Mouse (Mus musculus): ENCODE results near the gene Atm. TPM values are rescaled to one million over a fixed set of nuclear protein-coding genes. Genes with fewer than 3 reads are reported as not detected.

Atm gene
- total and polyA plus RNA-seq, 3 experiments, result 1.2 to 10.2 (median 8.3) TPM

GRCm38 (mm10) chr9:53485886-53486285, 50.7 kb downstream of the Atm start:
- Histone ChIP-seq H3K4me1 (ENCODE audit: control insufficient read depth, insufficient read depth, low read length) (no peaks in the 10 kb centered on the region), H3K79me2 (replicated peaks; ENCODE audit: control insufficient read depth, insufficient read depth, low read length) (no peaks in the 10 kb centered on the region), H3K27ac (no peak overlapping the region), H3K9ac (ENCODE audit: low read depth, low read length) (no peak overlapping the region), H3K36me3 (ENCODE audit: control insufficient read depth, insufficient read depth, low read length) (no peaks in the 10 kb centered on the region), H3K4me3 (no peak overlapping the region), H3K27me3 (ENCODE audit: control insufficient read depth, insufficient read depth, low read length) (no peaks in the 10 kb centered on the region)
- TF ChIP-seq EP300 (IDR thresholded peaks at IDR 0.05; ENCODE audit: insufficient read depth, low read depth, low read length), result no peak
- TF ChIP-seq POLR2A (IDR thresholded peaks at IDR 0.05; ENCODE audit: insufficient read depth, low read depth, low read length), result no peak
- TF ChIP-seq CTCF (IDR thresholded peaks at IDR 0.05), result no peak
- DNase-seq, result no peak
- intact Hi-C loops (cut with DNase I), result no loop called here

GRCm38 (mm10) chr9:53472806-53473518, 63.6 kb downstream of the Atm start:
- H3K79me2 ChIP-seq (replicated peaks; ENCODE audit: control insufficient read depth, insufficient read depth, low read length), result no peaks in the 10 kb centered on the region
- DNase-seq, result no peak
- no peaks in the 10 kb centered on the region for H3K4me1 ChIP-seq (ENCODE audit: control insufficient read depth, insufficient read depth, low read length)
- no peak overlapping the region for H3K4me3 ChIP-seq
- H3K36me3 ChIP-seq (ENCODE audit: control insufficient read depth, insufficient read depth, low read length), result no peaks in the 10 kb centered on the region
- no peak overlapping the region for H3K9ac ChIP-seq (ENCODE audit: low read depth, low read length)
- TF ChIP-seq CTCF (IDR thresholded peaks at IDR 0.05) (no peak), POLR2A (IDR thresholded peaks at IDR 0.05; ENCODE audit: insufficient read depth, low read depth, low read length) (no peak), EP300 (IDR thresholded peaks at IDR 0.05; ENCODE audit: insufficient read depth, low read depth, low read length) (no peak)
- WGBS, result 56% methylated on average over 9 of the region's 9 CpGs
- intact Hi-C loops (cut with DNase I), result no loop called here
- no peaks in the 10 kb centered on the region for H3K27me3 ChIP-seq (ENCODE audit: control insufficient read depth, insufficient read depth, low read length)
- no peak overlapping the region for H3K27ac ChIP-seq

GRCm38 (mm10) chr9:53452038-53452437, 84.5 kb downstream of the Atm start:
- TF ChIP-seq CTCF (IDR thresholded peaks at IDR 0.05) (no peak), EP300 (IDR thresholded peaks at IDR 0.05; ENCODE audit: insufficient read depth, low read depth, low read length) (no peak), POLR2A (IDR thresholded peaks at IDR 0.05; ENCODE audit: insufficient read depth, low read depth, low read length) (no peak)
- Histone ChIP-seq H3K27ac (no peak overlapping the region), H3K4me3 (no peak overlapping the region), H3K9ac (ENCODE audit: low read depth, low read length) (no peak overlapping the region), H3K4me1 (ENCODE audit: control insufficient read depth, insufficient read depth, low read length) (no peaks in the 10 kb centered on the region), H3K79me2 (replicated peaks; ENCODE audit: control insufficient read depth, insufficient read depth, low read length) (no peaks in the 10 kb centered on the region), H3K27me3 (ENCODE audit: control insufficient read depth, insufficient read depth, low read length) (no peaks in the 10 kb centered on the region), H3K36me3 (ENCODE audit: control insufficient read depth, insufficient read depth, low read length) (no peaks in the 10 kb centered on the region)
- intact Hi-C loops (cut with DNase I), result loop anchor here (10.0 kb wide), 1 partner anchor 197 kb away; no protein-coding TSS in a partner anchor
- 97% methylated on average over 2 of the region's 2 CpGs for WGBS
- no peak for DNase-seq

GRCm38 (mm10) chr9:53450609-53451008, 85.9 kb downstream of the Atm start:
- intact Hi-C loops (cut with DNase I), result loop anchor here (10.0 kb wide), 1 partner anchor 196 kb away; no protein-coding TSS in a partner anchor
- Histone ChIP-seq H3K4me1 (ENCODE audit: control insufficient read depth, insufficient read depth, low read length) (no peaks in the 10 kb centered on the region), H3K79me2 (replicated peaks; ENCODE audit: control insufficient read depth, insufficient read depth, low read length) (no peaks in the 10 kb centered on the region), H3K27me3 (ENCODE audit: control insufficient read depth, insufficient read depth, low read length) (no peaks in the 10 kb centered on the region), H3K9ac (ENCODE audit: low read depth, low read length) (no peak overlapping the region), H3K27ac (no peak overlapping the region), H3K36me3 (ENCODE audit: control insufficient read depth, insufficient read depth, low read length) (no peaks in the 10 kb centered on the region), H3K4me3 (no peak overlapping the region)
- WGBS, result 95% methylated on average over 1 of the region's 1 CpGs
- DNase-seq, result no peak
- no peak for TF ChIP-seq POLR2A (IDR thresholded peaks at IDR 0.05; ENCODE audit: insufficient read depth, low read depth, low read length)
- TF ChIP-seq EP300 (IDR thresholded peaks at IDR 0.05; ENCODE audit: insufficient read depth, low read depth, low read length), result no peak
- no peak for TF ChIP-seq CTCF (IDR thresholded peaks at IDR 0.05)

- Histone ChIP-seq H3K4me3 (no peak overlapping the region), H3K36me3 (ENCODE audit: control insufficient read depth, insufficient read depth, low read length) (no peaks in the 10 kb centered on the region), H3K27ac (no peak overlapping the region), H3K27me3 (ENCODE audit: control insufficient read depth, insufficient read depth, low read length) (no peaks in the 10 kb centered on the region), H3K79me2 (replicated peaks; ENCODE audit: control insufficient read depth, insufficient read depth, low read length) (no peaks in the 10 kb centered on the region), H3K4me1 (ENCODE audit: control insufficient read depth, insufficient read depth, low read length) (no peaks in the 10 kb centered on the region), H3K9ac (ENCODE audit: low read depth, low read length) (no peak overlapping the region)
- intact Hi-C loops (cut with DNase I), result no loop called here
- TF ChIP-seq CTCF (IDR thresholded peaks at IDR 0.05) (no peak), POLR2A (IDR thresholded peaks at IDR 0.05; ENCODE audit: insufficient read depth, low read depth, low read length) (no peak), EP300 (IDR thresholded peaks at IDR 0.05; ENCODE audit: insufficient read depth, low read depth, low read length) (no peak)
- DNase-seq, result no peak
- 77% methylated on average over 14 of the region's 14 CpGs for WGBS
These were observed 100.5 kb downstream of the Atm start for GRCm38 (mm10) chr9:53435830-53436570.

- Histone ChIP-seq H3K27me3 (ENCODE audit: control insufficient read depth, insufficient read depth, low read length) (no peaks in the 10 kb centered on the region), H3K4me1 (ENCODE audit: control insufficient read depth, insufficient read depth, low read length) (no peaks in the 10 kb centered on the region), H3K4me3 (no peak overlapping the region), H3K36me3 (ENCODE audit: control insufficient read depth, insufficient read depth, low read length) (no peaks in the 10 kb centered on the region), H3K79me2 (replicated peaks; ENCODE audit: control insufficient read depth, insufficient read depth, low read length) (no peaks in the 10 kb centered on the region), H3K27ac (no peak overlapping the region), H3K9ac (ENCODE audit: low read depth, low read length) (no peak overlapping the region)
- WGBS, result 69% methylated on average over 3 of the region's 3 CpGs
- intact Hi-C loops (cut with DNase I), result no loop called here
- no peak for DNase-seq
- TF ChIP-seq EP300 (IDR thresholded peaks at IDR 0.05; ENCODE audit: insufficient read depth, low read depth, low read length) (no peak), POLR2A (IDR thresholded peaks at IDR 0.05; ENCODE audit: insufficient read depth, low read depth, low read length) (no peak), CTCF (IDR thresholded peaks at IDR 0.05) (no peak)
These were observed 108.9 kb downstream of the Atm start for GRCm38 (mm10) chr9:53427638-53428037.

Measured in heart, adult 2 months (tissue).